Mouse (Mus musculus) adrenal gland, postnatal 25 days (tissue): ENCODE measurements around the gene Helz. TPM values are rescaled to one million over a fixed set of nuclear protein-coding genes. Genes with fewer than 3 reads are reported as not detected.
A peak's percentile ranks its signal among the peaks of the same experiment; 100 is the strongest.

ENCODE experiments used
- DNase-seq: peaks from one replicate; pipeline ENCODE4 v3.0.0; 2021; ENCODE audit warnings: mixed read lengths
- total RNA-seq: library from RNA; stranded (reverse); gene quantifications from 2 replicates; pipeline ENCODE4 v1.2.3, GENCODE M21; 2021

The Helz gene
- total RNA-seq, 1 experiment from 2014 or later: 36.6 TPM

DNA sequence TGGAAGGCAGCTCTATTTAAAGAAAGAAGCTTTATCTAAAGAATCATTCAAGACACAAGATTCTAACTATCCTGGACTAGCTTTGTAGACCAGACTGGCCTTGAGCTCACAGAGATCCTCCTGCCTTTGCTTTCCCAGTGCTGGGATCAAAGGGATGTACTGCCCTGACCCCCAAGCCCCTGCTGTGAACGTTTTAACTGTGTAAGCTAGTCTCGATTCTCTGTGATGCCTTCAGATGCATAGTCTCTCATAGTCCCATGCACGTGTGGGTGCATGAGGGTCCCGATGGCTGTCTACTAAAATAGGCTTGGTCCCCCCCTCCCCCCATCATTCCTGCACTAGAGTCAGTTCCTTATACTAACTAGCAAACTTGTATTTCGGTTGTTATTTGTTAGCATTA lies 70.2 kb downstream of the Helz start:
- DNase-seq: no peak

DNA sequence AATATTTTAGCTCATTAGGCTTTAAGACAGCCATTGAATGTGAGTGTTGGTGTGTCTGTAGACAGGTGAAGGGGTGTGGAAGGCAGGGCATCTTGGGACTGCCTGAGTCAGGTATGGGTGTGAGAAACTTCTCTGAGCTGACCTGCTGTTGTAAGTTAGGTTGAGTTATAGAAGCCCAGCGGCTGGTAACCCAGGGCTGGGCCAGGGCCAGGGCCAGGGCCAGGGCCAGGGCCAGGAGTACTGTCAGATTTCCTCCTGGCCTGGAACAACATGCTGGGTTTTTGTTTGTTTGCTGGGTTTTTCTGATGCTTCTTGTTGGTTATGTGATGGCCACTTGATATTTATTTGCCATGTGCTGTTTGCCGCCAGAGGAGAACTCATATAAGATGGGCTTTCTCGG lies 76.9 kb downstream of the Helz start:
- DNase-seq: no peak

DNA sequence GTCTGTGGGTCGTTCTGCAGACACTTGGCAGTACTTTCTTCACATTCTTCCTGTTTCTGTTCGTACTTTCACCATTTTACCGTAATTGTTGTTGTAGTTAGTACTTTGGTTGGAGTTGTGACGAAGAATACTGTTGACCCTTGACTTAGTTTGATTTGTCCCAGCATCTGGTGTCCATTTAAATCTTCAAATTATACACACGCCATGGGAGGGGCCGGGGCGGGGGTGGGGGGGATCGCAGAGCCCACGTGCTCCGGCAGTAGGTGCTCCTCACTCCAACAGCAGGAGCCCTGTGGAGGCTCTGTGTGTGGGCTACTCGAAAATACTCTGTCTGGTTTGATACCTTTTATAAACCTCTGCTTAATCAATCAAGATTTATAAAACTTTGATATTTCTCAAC lies 78.0 kb downstream of the Helz start:
- DNase-seq: no peak

DNA sequence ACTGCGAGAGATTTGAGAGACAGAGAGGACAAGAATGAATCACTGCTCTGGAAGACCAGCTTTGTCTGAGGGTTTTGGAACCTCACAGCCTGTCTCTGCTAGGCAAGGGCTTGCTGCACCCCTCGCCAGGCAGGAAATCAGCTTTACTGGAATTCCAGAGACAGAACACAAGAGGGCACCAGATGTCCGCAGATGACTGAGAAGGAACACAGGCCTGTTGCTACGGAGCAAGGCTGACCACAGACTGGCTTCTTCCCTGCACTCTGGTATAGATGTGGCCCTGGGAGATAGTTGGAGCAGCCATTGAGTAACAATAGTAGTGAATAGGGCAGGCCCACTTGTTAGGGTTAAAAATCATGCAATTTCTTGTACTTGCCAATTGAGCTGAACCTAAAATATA lies 81.8 kb downstream of the Helz start:
- peak; percentile 68 for DNase-seq

DNA sequence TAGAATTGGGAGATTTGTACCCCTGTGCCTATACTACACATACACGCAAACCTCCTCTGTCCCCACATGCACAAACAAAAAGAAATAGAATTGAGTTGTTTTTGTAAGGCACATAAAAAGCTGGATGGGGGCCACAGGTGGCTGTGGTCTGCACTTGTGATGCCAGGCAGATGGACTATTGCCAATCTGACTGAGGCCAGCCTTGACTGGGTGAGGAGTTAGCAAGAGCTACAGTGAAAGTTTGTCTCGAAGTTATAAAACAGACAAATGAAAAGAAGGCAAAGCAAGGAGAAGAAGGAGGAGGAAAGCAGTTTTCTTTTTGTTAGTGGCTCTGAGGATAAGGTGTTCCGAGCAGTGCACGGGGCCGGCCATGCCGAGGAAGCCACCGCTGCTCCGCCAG lies 82.2 kb downstream of the Helz start:
- DNase-seq: peak; percentile 25

DNA sequence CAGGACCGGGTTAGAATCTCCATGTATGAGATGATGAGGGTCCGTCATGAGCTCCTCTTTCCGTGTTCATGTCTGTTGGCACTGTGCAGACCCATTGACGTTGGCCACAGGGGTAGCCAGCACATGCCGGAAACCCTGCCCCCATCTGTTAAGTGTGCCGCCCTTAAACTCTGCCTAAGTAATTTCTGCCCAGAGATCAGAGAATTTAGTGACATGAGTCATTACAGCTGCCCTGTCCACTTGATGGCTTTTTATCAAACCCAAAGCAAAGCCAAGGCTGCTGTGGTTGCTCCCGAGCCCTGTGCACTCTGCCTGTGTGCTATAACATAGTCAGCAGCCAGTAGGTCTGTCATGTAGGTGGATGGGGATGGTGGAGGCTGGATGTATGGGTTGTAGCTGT lies 83.4 kb downstream of the Helz start:
- peak; percentile 33 for DNase-seq

DNA sequence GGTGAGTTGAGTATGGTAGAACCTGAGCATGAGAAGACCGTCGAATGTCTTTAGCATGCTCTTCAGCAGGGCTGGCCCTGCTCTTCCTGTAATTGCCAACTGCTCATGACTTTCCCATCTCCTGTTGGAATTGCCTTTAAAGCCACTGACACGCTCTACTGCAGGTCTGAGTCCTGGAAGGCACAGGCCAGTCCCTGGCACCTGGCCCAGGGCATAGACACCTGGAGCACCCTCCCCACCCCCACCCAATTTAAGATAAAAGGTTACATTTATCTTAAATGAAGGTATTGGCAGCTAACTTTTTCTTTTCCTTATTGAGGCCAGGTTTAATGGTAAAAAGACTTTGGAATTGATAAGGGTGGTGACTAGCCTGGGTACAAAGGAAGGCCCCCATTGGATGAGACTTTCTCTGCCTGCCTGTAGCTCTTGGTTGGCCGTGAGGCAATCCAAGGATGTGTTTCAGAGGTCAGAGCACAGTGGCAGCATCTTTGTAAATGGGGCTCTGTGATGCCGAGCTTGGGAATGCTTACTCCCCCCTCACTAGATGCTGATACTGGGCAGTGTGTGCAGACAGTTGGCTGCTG lies 85.9 kb downstream of the Helz start:
- no peak for DNase-seq

DNA sequence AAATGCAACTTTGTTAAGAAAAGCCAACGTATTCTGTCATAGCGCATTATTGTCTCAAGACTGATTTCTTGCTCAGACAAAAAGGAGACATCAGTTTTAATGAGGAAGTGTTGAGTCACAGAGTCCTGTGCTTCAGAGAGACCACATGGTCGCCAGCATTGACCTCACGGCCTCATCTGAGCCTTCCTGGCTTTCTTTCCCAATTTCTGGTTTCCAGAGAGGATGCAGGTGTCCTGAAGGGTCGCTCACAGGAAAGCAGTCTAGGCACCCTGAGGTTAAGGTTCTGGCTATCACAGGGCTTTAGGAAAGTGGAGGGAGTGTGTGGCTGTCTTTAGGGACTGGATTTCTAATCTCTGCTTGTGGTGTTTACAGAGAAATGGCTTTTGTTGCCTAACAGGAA lies 90.4 kb downstream of the Helz start:
- DNase-seq: no peak

DNA sequence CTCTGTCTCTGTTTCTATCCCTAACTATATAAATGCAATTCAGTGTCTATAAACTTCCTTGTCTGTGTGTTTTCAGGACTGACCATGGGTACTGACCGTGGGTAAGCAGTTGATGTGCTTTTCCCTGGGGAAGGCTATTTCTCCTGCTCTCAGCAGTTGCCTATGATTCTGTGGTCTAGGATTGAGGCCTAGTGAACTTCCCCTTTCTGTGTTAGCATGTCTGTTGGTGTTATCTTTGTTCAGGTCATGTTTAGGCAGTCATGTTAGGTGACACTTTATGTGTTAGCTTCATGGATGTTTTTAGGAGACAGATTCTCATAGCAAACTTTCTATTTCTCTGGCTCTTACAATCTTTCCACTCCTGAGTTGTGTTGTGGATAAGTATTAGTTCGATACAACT lies 91.9 kb downstream of the Helz start:
- no peak for DNase-seq

DNA sequence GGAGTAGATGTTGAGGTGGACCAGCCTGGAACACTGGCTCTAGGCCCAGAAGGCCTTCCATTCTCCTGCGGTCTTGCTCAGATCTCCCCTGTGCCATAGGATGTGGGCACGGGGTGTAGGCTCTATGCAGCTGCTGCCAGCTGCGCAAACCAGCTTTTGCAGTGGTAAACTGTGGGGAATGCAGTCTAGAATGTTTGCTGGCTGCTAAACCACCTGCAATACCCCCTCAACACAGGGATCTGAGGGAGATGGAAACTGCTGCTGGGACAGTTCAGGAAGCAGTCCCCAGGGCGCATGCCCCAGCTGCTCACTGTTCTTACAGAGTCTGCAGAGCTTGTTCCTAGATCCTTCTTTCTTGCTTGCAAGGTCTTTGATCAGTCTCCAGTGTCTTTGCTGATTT lies 96.7 kb downstream of the Helz start:
- no peak for DNase-seq

DNA sequence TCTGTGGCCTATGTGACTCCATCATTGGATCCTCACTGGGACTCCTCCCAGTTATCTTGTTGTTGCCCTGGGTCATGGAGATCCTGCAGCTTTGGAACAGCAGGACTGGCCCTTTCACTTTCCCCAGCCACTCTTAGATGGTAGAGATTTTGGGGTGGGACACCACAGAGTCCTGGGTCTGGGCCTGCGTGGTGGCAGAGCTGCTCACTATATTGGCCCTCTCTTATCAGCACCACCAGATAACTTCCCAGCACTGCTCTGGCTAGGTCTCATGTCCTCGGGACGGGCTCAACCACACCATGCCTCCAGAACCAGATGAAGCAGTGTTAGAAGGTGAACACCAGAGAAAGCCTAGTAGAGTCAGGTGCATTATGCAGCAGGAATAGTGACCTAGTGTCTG lies 99.6 kb downstream of the Helz start:
- DNase-seq: no peak

DNA sequence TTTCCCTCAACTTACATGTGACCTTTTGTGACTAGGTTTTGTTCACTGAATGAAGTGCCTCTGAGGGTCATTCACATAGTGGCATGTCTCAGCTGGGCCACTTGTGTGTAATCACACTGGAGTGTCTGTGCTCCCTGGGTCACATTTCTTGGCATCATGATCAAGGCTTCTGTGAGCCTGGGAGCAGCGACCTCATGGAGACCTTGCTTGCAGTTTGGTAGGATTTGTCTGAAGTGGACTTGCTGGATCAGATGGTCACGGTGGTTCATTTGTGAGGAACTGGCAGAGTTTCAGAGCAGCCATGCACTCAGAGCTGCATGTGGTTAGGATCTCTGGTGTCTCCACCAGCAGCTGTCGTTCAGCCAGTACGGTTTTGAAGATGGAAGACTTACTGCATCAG lies 100.9 kb downstream of the Helz start:
- no peak for DNase-seq

DNA sequence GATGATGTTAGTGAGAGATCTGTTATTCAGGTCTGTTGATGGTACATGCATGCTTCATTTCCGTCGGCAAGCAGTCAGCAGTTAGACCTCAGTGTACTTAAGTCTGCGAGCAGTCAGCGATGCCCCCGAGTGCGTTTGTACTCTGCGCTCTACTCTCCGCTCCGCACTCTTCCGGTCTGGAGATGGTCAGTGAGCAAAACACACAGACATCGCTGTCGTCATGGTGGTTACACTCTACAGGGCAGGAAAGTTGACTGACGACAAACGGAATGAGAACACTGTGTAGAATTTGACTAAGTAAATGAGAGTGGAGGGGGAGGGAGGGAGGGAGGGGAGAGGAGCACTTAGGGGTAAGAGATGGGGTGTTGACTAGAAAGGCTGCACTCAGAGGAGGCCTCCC lies 101.7 kb downstream of the Helz start:
- DNase-seq: no peak

DNA sequence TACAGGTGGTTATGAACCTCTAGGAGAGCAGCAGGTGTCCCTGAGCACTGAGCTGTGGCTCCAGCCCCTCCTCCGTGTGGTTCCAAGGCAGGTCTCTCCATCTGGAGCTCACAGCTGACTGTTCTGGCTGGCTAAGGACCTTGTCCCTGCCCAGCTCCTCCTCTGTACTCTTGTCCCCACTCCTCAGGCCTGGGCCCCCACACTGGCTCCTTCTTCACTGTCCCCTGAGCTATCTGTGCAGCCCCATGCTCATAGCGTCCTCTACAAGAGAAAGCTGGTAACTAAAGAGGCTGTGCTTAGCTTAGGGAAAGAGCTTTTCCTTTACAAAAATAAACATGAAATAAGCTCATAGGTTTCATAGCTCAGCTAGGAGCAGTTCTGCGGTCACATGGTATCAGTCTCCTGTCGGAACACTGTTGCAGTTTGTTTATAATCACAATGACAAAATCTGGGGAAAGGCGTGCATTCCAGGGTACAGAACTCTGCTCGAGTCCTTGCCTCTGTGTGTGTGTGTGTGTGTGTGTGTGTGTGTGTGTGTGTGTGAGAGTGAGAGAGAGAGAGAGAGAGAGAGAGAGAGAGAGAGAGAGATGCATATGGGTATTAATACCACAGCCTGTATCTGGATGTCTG lies 102.8 kb downstream of the Helz start:
- no peak for DNase-seq

DNA sequence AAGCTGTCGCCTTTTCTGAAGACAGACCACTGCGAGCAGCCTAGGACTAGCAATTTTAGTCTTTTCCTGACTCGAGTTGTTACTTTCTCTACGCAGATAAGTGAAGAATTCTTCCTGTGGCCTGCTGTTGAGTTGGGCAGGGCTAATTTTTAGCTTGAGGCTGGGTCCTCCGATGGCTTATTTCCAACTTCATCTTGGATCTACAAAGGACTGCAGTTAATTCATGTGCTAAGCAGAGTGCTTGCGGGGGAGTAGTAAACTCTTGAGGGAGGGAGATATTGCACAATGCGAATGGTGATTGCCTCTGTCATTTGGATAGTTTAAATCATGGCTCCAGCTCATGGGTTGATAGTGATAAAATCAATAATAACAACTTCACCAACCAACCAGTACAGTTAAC lies 103.7 kb downstream of the Helz start:
- DNase-seq: no peak

DNA sequence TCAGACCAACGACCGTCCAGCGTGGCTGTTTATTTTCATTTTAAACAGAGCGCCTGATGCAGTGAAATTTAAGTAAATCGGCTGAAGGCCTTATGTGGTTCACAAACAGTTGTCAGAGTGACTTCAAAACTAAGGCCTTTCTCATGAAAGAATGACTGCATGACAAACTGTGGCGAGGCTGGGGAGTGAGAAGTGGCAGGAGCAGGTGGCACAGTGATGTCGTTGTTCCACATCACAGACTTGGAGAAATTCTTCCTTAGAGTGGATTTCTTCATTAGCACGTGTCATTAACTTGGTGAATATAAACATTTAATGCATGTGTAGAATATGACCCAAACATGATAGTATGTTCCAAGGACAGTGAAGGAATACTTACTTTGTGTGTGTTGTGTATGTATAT lies 104.4 kb downstream of the Helz start:
- no peak for DNase-seq

DNA sequence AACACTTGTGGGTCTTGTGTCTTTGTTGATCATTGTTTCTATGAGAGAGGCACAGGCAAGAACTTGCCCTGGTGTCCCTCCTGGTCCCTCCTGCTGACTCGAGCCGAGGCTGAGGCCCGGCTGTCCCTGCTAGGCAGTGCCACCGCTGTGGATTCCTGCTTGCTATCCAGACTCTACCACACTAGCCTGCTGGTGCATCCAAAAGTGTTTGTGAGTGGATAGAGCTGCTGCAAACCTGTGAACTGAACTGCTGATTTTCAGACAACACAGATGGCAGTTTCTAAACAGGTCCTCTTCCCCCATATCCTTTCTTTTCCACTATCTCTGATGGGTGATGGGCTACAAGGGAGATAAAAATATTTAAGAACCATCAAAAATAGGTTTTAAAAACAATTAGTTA lies 107.8 kb downstream of the Helz start:
- DNase-seq: no peak

DNA sequence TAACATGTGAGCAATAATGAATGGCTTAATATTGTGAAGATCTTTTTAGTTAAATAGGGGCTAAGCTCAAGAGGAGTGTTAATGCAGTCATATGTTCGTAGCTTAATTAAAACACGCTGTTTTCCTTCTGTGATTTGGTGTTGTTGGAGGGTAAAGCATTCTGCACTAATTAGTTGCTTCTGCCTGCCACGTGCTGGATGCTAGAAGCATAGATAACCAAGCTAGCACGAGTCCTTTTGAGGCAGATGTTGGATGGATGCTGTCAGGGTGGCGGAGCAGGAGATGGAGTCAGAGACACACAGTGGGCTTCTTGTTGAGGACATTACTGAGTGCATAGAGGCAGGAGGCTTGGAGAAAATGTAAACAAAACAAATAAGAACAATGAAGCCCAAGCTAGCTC lies 109.4 kb downstream of the Helz start:
- no peak for DNase-seq

DNA sequence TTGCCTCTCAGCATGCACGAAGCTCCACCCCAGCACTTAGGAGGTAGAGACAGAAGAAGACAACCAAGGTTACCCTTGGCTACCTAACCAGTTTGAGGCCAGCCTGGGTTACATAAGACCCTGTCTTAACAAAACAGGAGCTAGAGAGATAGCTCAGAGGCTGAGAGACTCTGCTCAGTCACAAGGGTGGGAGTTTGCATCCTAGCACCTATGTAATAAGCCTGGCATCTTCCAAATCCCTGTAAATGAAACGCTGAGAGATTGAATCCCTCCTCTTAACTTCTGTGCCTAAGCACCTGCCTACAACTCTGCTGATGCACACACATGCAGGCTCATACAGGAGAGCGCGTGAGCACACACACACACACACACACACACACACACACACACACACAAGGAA lies 112.7 kb downstream of the Helz start:
- DNase-seq: no peak

DNA sequence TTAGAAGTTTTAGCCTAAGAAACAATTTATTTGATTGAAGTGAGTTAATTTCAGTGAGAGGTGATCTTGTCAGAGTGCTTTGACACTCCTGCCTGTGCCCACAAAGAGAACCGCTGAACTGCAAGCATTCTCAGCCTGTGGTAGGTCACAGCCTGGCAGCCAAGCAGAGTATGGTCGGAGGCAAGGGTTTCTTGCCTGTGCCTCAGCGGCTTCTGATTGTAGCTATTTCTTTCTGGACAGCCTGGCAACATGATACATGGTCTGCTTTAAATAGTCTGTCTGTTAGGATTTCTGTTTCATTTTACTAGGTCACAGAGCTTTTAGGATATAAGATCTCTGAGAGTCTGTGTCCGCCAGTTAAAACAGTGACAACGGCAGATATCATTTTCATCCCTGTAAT lies 114.9 kb downstream of the Helz start:
- DNase-seq: no peak

DNA sequence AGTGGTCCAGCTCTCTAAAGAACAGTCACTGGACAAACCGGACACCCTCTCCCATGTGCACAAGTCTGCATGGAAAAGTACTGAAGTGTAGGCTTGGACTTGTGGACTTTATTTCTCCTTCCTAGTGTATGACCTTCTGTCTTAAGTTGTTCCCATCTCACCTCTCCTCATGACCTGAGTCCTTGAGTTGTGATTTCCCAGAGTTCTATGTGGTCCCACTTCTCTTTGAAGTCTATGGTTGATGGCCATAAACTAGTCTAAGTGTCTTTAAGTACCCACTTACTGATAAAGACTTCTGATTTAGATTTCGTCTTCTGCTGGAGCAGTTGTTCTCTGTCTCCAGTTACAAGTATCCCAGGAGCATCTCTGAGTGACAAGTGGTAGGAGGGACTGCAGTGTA lies 119.8 kb downstream of the Helz start:
- DNase-seq: no peak

DNA sequence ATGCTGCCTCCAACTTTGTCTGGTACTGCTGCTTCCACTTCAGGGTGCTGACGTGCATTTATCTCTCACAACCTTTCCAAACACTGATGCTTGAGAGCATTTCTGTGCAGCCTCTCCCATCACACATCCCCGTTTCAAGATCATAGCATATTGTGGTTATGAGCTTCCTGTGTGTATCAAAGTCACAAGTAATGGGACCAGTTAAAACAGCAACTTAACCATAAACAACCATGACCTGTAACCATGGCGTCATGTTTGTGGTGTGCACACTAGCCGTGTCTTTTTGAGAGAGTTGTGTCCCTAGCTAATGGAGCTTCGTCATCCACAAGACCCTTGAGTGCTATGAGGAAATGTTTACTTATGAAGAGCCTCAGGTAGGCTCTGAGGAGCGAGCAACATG lies 120.5 kb downstream of the Helz start:
- DNase-seq: no peak

DNA sequence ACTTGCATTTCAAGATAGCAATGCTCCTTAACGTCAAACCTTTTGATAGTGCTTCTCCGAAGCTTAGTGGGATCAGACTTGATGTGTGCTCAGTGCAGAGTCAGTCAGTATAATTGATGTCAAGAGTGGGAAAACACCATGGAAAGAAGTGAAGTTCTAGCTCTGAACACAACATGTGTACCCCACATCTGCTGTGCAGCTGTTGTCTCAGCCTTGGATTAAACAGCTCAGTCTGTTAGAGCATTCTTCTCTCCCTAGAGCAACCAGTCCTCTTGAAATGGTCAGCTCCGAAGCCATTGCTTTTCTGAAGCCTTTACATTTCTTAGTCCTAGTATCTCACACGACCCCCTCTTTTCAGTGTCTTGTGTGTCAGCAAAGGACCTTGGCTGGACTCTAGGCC lies 121.2 kb downstream of the Helz start:
- DNase-seq: no peak

DNA sequence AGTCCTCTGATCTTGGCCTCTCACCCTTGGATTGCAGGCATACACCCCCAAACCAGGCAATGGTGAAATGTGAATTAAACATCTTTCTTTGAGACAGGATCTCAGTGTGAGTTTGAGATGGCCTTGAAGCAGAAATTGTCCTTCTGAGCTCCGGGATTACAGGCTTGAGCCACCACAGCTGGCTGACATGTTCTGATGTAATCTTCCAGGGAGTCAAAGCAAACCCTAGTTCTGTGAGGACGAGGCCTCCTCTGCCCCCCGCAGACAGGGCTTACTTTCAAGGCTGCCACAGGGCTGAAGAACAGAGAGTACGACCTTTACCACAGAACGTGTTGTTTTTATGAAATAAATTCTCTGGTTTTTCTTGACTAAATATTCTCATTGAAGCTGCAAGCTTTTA lies 126.3 kb downstream of the Helz start:
- no peak for DNase-seq

DNA sequence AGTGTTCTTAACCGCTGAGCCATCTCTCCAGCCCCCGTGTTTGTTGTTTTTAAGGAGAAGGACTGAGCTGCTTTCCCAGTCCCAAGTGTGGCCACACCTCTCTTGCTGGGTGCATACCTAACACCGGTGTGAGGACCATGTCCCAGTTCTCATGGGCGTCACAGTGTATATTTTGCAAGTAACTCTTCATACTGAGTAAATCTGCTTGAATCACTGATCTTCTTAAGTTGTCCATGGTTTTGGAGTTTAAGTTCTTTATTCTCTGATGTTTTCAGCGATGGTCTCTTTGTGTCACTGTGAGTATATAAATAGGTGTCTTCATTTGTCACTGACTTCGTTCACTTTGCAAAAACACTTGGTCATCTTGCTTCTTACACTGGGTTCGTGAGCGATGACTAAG lies 126.9 kb downstream of the Helz start:
- DNase-seq: no peak
